Mouse (Mus musculus) MEL (cell line): ENCODE measurements around the gene Zc3hav1l.

Experiments
- CTCF ChIP-seq, 3 experiments: IDR thresholded peaks in 2 of 3; conservative IDR thresholded peaks in 1 of 3; 2 replicates each; pipeline ENCODE4 v1.5.1; 2011 to 2012; ENCODE audit warnings: low read length in 3 of 3, low read depth in 2 of 3, mild to moderate bottlenecking in 2 of 3, improper control_type of control experiment in 1 of 3, inconsistent platforms in 1 of 3, mixed read lengths in 1 of 3, moderate library complexity in 1 of 3; ENCODE audit not compliant: control insufficient read depth in 1 of 3, insufficient read depth in 1 of 3, poor library complexity in 1 of 3, severe bottlenecking in 1 of 3
- EP300 ChIP-seq, 2 experiments: IDR thresholded peaks; 2 replicates each; pipeline ENCODE4 v1.6.1; 2011; ENCODE audit warnings: improper control_type of control experiment in 2 of 2, low read length in 2 of 2, low read depth in 1 of 2, mild to moderate bottlenecking in 1 of 2
- KAT2A ChIP-seq: conservative IDR thresholded peaks from 2 replicates; pipeline ENCODE4 v1.6.1; 2012; ENCODE audit warnings: low read depth, low read length, improper control_type of control experiment, inconsistent platforms
- MAZ ChIP-seq: IDR thresholded peaks from 2 replicates; pipeline ENCODE4 v1.6.1; 2012; ENCODE audit warnings: low read depth, mild to moderate bottlenecking, inconsistent platforms, low read length, improper control_type of control experiment
- NELFE ChIP-seq: IDR thresholded peaks from 2 replicates; pipeline ENCODE4 v1.6.1; 2011; ENCODE audit warnings: low read depth, low read length, improper control_type of control experiment
- POLR2A ChIP-seq, 2 experiments: IDR thresholded peaks; 2 replicates each; pipeline ENCODE4 v1.6.1; 2011 to 2012; ENCODE audit warnings: low read length in 2 of 2, mild to moderate bottlenecking in 2 of 2, control low read depth in 1 of 2, improper control_type of control experiment in 1 of 2, low read depth in 1 of 2, moderate library complexity in 1 of 2; ENCODE audit not compliant: control insufficient read depth in 1 of 2, insufficient read depth in 1 of 2, poor library complexity in 1 of 2
- POLR2AphosphoS2 ChIP-seq: IDR thresholded peaks from 2 replicates; pipeline ENCODE4 v1.6.1; 2011; ENCODE audit warnings: low read length, improper control_type of control experiment
- TCF12 ChIP-seq: IDR thresholded peaks from 2 replicates; pipeline ENCODE4 v1.6.1; 2014; ENCODE audit warnings: low read depth, mild to moderate bottlenecking, inconsistent platforms, low read length, improper control_type of control experiment, moderate library complexity
- USF1 ChIP-seq: IDR thresholded peaks from 2 replicates; pipeline ENCODE4 v1.6.1; 2014; ENCODE audit warnings: low read depth, mild to moderate bottlenecking, inconsistent platforms, low read length, improper control_type of control experiment, moderate library complexity

GRCm38 (mm10) chr6:38298246-38298635 is 818 bp downstream of the Zc3hav1l start:
- no peak for TF ChIP-seq TCF12
- TF ChIP-seq EP300 (IDR thresholded peaks at IDR 0.05; ENCODE audit: low read depth in 1 of 2, low read length in 2 of 2), result no peak
- no peak for TF ChIP-seq USF1
- no peak for TF ChIP-seq NELFE
- no peak for TF ChIP-seq POLR2A (IDR thresholded peaks at IDR 0.05; ENCODE audit: control insufficient read depth in 1 of 2, insufficient read depth in 1 of 2, low read depth in 1 of 2, low read length in 2 of 2, poor library complexity in 1 of 2)
- TF ChIP-seq CTCF (IDR thresholded peaks at IDR 0.05 in 2 of 3, conservative IDR thresholded peaks at IDR 0.05 in 1 of 3; ENCODE audit: control insufficient read depth in 1 of 3, insufficient read depth in 1 of 3, low read depth in 2 of 3, low read length in 3 of 3, poor library complexity in 1 of 3, severe bottlenecking in 1 of 3), result no peak
- no peak for TF ChIP-seq MAZ
- TF ChIP-seq POLR2AphosphoS2, result no peak
- no peak for TF ChIP-seq KAT2A
